Mouse (Mus musculus) midbrain, embryonic 16.5 days (tissue): Measurements from ENCODE around the gene Ccdc54. TPM values are rescaled to one million over a fixed set of nuclear protein-coding genes. Genes with fewer than 3 reads are reported as not detected.
A peak's percentile ranks its signal among the peaks of the same experiment; 100 is the strongest.

Experiments
- ATAC-seq: fragments of 200-750 bp; cut with Nextera tagmentation; 2 replicates; pipeline ENCODE4 v1.8.0; 2017; ENCODE audit warnings: moderate TSS enrichment
- H3K27ac ChIP-seq: fragments of 300-500 bp; sonication (generic); 2 replicates; pipeline ENCODE4 v1.5.1; 2014; ENCODE audit warnings: mild to moderate bottlenecking, low read length, mixed read lengths
- H3K27me3 ChIP-seq: fragments of 300-500 bp; sonication (generic); 2 replicates; pipeline ENCODE4 v1.6.1; 2014; ENCODE audit warnings: low read depth, low read length, mixed read lengths; ENCODE audit not compliant: control insufficient read depth, insufficient read depth
- H3K36me3 ChIP-seq: fragments of 300-500 bp; sonication (generic); 2 replicates; pipeline ENCODE4 v1.6.1; 2014; ENCODE audit warnings: mild to moderate bottlenecking, low read length, moderate library complexity, mixed read lengths; ENCODE audit not compliant: control insufficient read depth, insufficient read depth
- H3K4me1 ChIP-seq: fragments of 300-500 bp; sonication (generic); 2 replicates; pipeline ENCODE4 v1.6.1; 2014; ENCODE audit warnings: mild to moderate bottlenecking, low read length, mixed read lengths; ENCODE audit not compliant: control insufficient read depth, insufficient read depth
- H3K4me2 ChIP-seq: fragments of 300-500 bp; sonication (generic); 2 replicates; pipeline ENCODE4 v1.6.1; 2014; ENCODE audit warnings: mild to moderate bottlenecking, low read length, mixed read lengths
- H3K4me3 ChIP-seq: fragments of 300-500 bp; sonication (generic); 2 replicates; pipeline ENCODE4 v1.5.1; 2014; ENCODE audit warnings: low read depth, mild to moderate bottlenecking, low read length, moderate library complexity, mixed read lengths
- H3K9ac ChIP-seq: fragments of 300-500 bp; sonication (generic); 2 replicates; pipeline ENCODE4 v1.6.1; 2014; ENCODE audit warnings: low read depth, low read length, mixed read lengths
- H3K9me3 ChIP-seq: fragments of 300-500 bp; sonication (generic); replicated peaks from 2 replicates; pipeline ENCODE4 v1.6.1; 2014; ENCODE audit warnings: mild to moderate bottlenecking, low read length, mixed read lengths; ENCODE audit not compliant: control insufficient read depth, poor library complexity, severe bottlenecking
- WGBS: fragments of 180-500 bp; shearing (Covaris S2); extraction: QIAGEN DNeasy Blood & Tissue Kit; methylation state at CpG from one replicate; pipeline ENCODE4 v1.1.7; 2014; 5-methylcytosine and 5-hydroxymethylcytosine counted together
- polyA plus RNA-seq: library from polyadenylated mRNA; unstranded; fragments of >200 nt; fragmentation: Nextera tagmentation; extraction: Ambion mirVana; gene quantifications from 2 replicates; pipeline ENCODE4 v1.2.1, GENCODE M21; 2015

Gene Ccdc54
- polyA plus RNA-seq, 1 experiment from 2014 or later = not detected

DNA sequence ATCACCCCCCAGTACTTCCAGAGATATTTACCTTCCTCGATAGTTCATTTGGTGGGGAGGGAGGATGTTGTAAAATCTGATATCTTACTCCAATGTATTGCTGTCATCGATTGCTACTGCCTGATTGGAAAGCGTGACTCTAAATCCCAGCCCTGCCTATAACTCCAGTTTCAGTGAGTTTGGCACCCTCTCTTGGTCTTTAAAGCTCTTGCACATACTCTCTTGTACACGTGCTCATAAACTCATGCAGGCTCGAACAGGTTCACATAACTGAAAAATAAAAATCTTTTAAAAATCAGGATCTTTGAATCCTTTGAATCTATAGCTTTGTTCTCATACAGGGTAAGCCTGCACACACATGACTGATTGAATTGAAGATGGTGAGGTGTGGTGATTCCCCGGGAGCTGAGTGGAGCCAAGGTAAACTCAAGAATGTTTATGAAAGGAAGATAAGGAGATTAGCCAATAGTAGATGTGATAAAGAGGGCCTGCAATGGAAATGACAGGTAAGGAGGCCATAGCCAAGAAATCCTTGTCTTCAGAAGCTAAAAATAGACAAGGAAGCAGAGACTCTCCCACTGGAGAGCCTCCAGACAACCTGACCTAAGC, 31.7 kb downstream of the Ccdc54 start:
- H3K9me3 ChIP-seq = no peaks in the 10 kb centered on the region
- no peak overlapping the region for H3K27ac ChIP-seq
- no peak overlapping the region for H3K4me3 ChIP-seq
- 91% methylated on average over 6 of the region's 6 CpGs for WGBS
- no peaks in the 10 kb centered on the region for H3K4me1 ChIP-seq
- no peak overlapping the region for H3K9ac ChIP-seq
- H3K27me3 ChIP-seq = no peaks in the 10 kb centered on the region
- H3K4me2 ChIP-seq = no peak overlapping the region
- ATAC-seq = no peak
- H3K36me3 ChIP-seq = no peaks in the 10 kb centered on the region

DNA sequence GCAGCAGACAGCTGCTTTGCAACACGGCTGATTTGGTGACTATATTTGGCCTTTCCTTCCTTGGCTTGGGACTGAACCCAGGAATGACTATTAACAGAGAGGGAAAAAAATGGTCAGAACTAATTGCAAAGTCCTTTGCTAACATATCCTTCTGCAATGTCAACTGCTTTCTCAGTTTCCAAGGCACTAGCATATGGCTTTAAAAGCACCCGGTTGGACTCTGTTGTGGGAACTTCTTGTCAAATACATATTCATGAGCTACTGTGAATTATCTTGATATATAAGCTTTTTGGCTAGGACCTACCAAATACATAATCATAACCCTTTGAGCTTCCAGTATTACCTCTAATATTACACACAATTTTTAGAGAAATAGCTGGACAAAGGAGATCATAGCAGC, 37.1 kb downstream of the Ccdc54 start:
- ATAC-seq = no peak
- Histone ChIP-seq H3K9ac (no peak overlapping the region), H3K4me1 (no peaks in the 10 kb centered on the region), H3K27ac (no peak overlapping the region), H3K36me3 (no peaks in the 10 kb centered on the region), H3K4me2 (no peak overlapping the region), H3K27me3 (no peaks in the 10 kb centered on the region), H3K9me3 (no peaks in the 10 kb centered on the region), H3K4me3 (no peak overlapping the region)
- WGBS = 76% methylated on average over 2 of the region's 2 CpGs

DNA sequence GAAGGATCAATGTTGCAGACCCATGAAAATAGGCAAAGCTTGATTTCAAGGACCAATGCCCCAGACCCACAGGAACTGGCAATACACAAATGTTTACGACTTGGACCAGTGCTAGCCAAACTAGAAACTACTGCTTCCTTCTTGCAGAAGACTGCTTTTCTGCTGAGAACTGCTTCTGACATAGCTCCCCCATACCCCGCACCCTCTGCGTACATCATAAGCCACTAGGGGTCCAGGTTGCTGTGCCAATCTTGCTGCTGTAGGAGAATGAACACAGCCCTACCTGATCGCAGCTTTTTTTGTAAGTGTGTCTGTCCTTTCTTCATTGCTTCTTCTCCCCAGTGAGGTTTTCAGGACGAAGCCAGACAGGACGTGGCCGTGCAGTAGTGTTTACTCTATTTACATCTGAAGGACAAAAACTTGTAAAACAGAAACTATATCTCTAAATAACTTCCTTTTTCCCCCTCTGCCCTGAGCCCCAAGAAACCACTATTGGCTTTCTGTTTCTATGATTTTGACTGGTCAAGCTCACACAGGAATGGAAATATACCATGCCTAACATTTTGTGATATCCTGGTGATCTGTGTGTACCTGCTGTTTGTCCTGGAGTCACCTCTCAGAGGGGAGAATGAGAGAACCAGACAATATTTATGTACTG, 39.0 kb downstream of the Ccdc54 start:
- Histone ChIP-seq H3K9ac (no peak overlapping the region), H3K27me3 (no peaks in the 10 kb centered on the region), H3K27ac (no peak overlapping the region), H3K9me3 (no peaks in the 10 kb centered on the region), H3K4me2 (no peak overlapping the region), H3K4me3 (no peak overlapping the region), H3K36me3 (no peaks in the 10 kb centered on the region), H3K4me1 (no peaks in the 10 kb centered on the region)
- no peak for ATAC-seq
- WGBS = 89% methylated on average over 7 of the region's 7 CpGs

DNA sequence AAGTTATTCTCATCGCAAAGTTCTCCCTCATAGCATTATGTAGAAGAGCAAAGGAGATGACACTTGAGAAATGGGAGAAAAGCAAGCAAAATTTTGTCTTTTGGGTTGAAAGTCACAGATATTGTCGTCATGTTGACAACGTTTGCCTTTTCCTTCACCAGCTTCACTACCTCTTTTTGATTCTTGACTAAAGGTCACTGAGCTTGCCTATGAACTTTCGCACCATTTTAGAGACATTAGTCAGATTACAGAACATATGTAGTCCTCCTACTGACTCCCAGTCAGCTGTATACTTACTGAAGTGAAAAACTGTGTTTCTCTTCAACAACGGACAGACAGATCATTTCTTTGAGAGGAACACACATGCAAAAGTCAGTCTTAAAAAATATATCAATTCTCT, 40.0 kb downstream of the Ccdc54 start:
- Histone ChIP-seq H3K9ac (no peak overlapping the region), H3K9me3 (no peaks in the 10 kb centered on the region), H3K27ac (no peak overlapping the region), H3K4me1 (no peaks in the 10 kb centered on the region), H3K36me3 (no peaks in the 10 kb centered on the region), H3K4me2 (no peak overlapping the region), H3K27me3 (no peaks in the 10 kb centered on the region), H3K4me3 (no peak overlapping the region)
- WGBS = 94% methylated on average over 5 of the region's 5 CpGs
- ATAC-seq = no peak

DNA sequence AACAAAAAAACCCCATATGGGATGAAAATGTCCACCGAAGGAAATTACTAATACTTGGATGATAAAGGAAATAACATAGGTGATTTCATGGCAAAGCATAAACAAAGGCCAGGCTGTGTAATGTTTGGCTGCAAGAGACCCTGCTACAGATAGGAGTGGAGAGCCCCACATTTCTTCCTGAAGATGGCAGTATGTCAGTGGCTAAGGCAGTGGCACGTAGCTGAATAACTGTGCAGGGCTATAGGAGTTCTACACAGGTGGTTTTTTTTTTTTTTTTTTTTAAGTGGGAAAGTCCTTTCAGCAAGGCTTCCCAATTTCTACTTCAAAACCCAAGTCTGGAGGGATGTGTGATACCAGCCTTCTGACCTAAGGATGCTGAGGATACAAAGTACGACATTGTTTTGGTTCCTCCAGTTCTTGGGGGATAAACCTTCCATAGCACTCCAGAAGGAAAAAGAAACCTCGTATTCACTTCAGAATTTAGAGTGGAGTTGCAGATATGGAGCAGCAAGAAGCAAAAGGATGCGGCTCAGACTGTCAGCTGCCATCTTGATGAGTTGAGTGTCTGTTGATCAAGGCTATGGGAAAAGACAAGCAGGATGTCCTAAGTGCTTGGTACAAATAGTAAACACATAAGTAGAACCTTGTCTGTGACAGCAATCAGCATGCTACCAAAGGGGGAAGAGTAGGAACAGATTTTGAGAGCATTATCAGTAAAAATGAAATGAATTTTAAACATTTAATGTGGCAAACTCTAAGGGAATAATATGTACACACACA, 48.2 kb downstream of the Ccdc54 start:
- Histone ChIP-seq H3K9me3 (no peaks in the 10 kb centered on the region), H3K4me2 (no peak overlapping the region), H3K9ac (no peak overlapping the region), H3K27ac (no peak overlapping the region), H3K4me1 (no peaks in the 10 kb centered on the region), H3K4me3 (no peak overlapping the region), H3K27me3 (no peaks in the 10 kb centered on the region), H3K36me3 (no peaks in the 10 kb centered on the region)
- peak; percentile 81 for ATAC-seq
- 70% methylated on average over 5 of the region's 5 CpGs for WGBS

Other genes starting within 250 kb of the Ccdc54 start
- 14.7 and 17.9 TPM in 2 replicates for gene Bbx, start 158.8 kb downstream of the Ccdc54 start, polyA plus RNA-seq